Mouse (Mus musculus) ZHBTc4 (cell line): ENCODE results near the gene Spata32.
"Not testable (repeated sequence)": the region's sequence is repeated elsewhere in the genome, so short reads cannot be mapped to it uniquely, and the experiment has no call there.

Source experiments
- DNase-seq: peaks from one replicate; pipeline ENCODE4 v3.0.0-alpha.2; 2011; ENCODE audit warnings: low read depth, low spot score

The Spata32 gene

GRCm38 (mm10) chr11:103246081-103246730 lies 28.0 kb upstream of the Spata32 start:
- no peak for DNase-seq

- DNase-seq: no peak
Observed at GRCm38 (mm10) chr11:103244856-103245255, 26.6 kb upstream of the Spata32 start.

GRCm38 (mm10) chr11:103240740-103241139 lies 22.5 kb upstream of the Spata32 start:
- no peak for DNase-seq

- peak; percentile 79 for DNase-seq
Observed at GRCm38 (mm10) chr11:103237757-103238156, 19.5 kb upstream of the Spata32 start.

- DNase-seq: no peak
Observed at GRCm38 (mm10) chr11:103236903-103237302, 18.7 kb upstream of the Spata32 start.

- DNase-seq: no peak
Observed at GRCm38 (mm10) chr11:103236431-103236830, 18.2 kb upstream of the Spata32 start.

GRCm38 (mm10) chr11:103235702-103236101 lies 17.5 kb upstream of the Spata32 start:
- DNase-seq: no peak

- DNase-seq: no peak
Observed at GRCm38 (mm10) chr11:103234447-103234846, 16.2 kb upstream of the Spata32 start.

GRCm38 (mm10) chr11:103232966-103233365 lies 14.7 kb upstream of the Spata32 start:
- DNase-seq: peak; percentile 71

- DNase-seq: no peak
Observed at GRCm38 (mm10) chr11:103231367-103231766, 13.1 kb upstream of the Spata32 start.

- DNase-seq: peak; percentile 45
Observed at GRCm38 (mm10) chr11:103230626-103231025, 12.4 kb upstream of the Spata32 start.

GRCm38 (mm10) chr11:103229608-103230007 lies 11.4 kb upstream of the Spata32 start:
- DNase-seq: no peak

- peak; percentile 33 for DNase-seq
Observed at GRCm38 (mm10) chr11:103223951-103224456, 5.8 kb upstream of the Spata32 start.

GRCm38 (mm10) chr11:103223444-103223843 lies 5.2 kb upstream of the Spata32 start:
- DNase-seq: no peak

- not testable (repeated sequence) for DNase-seq
Observed at GRCm38 (mm10) chr11:103222718-103223117, 4.5 kb upstream of the Spata32 start.

- DNase-seq: no peak
Observed at GRCm38 (mm10) chr11:103221437-103221836, 3.2 kb upstream of the Spata32 start.

GRCm38 (mm10) chr11:103219995-103220394 lies 1.8 kb upstream of the Spata32 start:
- no peak for DNase-seq

GRCm38 (mm10) chr11:103219259-103219658 lies 1.0 kb upstream of the Spata32 start:
- no peak for DNase-seq

- no peak for DNase-seq
Observed at GRCm38 (mm10) chr11:103218517-103218901, 277 bp upstream of the Spata32 start.

- no peak for DNase-seq
Observed at GRCm38 (mm10) chr11:103215355-103215754, 2.9 kb downstream of the Spata32 start.

GRCm38 (mm10) chr11:103213712-103214111 lies 4.5 kb downstream of the Spata32 start:
- peak; percentile 56 for DNase-seq

- DNase-seq: peak; percentile 64
Observed at GRCm38 (mm10) chr11:103210291-103210690, 7.9 kb downstream of the Spata32 start.

- no peak for DNase-seq
Observed at GRCm38 (mm10) chr11:103208458-103208857, 9.8 kb downstream of the Spata32 start, which contains the start of gene 1700023F06Rik. TSS of gene 1700023F06Rik (minus strand) at chr11:103208558.
